Mouse (Mus musculus) layer of hippocampus, postnatal 36 days (tissue): Measurements from ENCODE around the gene Sirpa. TPM values are rescaled to one million over a fixed set of nuclear protein-coding genes. Genes with fewer than 3 reads are reported as not detected.

ENCODE experiments used
- DNase-seq, 2 experiments: peaks; one replicate each; pipeline ENCODE4 v3.0.0; 2022
- total RNA-seq, 2 experiments: library from RNA; stranded (reverse); gene quantifications; 2 replicates each; pipeline ENCODE4 v1.2.3; 2021

Gene Sirpa
- 100 to 1,000 TPM; 272 to 282 TPM for total RNA-seq

GRCm38 (mm10) chr2:129592459-129593140 is at the start of gene Sirpa:
TSS of gene Sirpa (plus strand) at chr2:129592835.
- peak; percentile 77 to 79 for DNase-seq

DNA sequence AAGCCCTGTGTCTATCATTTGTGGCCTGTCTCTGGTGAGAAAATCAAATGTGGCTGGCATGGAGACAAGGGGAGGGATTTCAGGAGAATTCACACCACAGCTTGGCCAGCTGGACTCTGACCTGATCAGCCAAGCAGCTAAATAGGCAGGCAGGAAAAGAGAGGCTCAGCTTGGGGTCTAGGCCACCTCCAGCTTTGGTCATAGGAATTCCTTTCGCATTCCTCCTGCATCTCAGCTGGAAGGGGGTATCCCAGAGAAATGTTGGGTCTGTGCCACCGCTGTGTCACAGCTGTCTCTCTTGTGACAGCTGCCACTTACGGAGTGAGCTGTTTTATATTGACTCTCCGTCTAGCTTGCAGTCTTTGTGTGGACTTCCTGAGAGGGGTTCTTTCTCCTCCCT is 48.2 kb upstream of the Sirpa start:
- DNase-seq, result no peak

DNA sequence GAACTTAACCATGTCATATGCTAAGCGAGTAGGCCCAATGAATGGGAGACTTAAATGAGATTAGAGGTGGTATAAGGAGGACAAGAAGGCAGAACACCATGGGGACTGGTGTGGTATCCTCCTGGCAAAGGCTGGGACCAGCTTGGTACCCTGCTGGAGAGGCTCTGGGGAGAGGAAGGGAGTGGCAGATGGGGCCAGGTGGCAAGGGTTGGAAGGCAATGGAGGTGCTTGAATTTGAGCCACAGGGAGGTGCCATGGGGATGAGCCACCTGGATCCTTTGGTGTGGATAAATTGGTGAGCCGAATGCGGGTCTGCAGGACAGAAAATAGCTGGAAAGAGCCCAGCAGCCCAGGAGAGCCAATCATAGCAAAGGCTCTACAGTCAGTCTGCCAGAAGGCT is 47.7 kb upstream of the Sirpa start:
- no peak for DNase-seq

DNA sequence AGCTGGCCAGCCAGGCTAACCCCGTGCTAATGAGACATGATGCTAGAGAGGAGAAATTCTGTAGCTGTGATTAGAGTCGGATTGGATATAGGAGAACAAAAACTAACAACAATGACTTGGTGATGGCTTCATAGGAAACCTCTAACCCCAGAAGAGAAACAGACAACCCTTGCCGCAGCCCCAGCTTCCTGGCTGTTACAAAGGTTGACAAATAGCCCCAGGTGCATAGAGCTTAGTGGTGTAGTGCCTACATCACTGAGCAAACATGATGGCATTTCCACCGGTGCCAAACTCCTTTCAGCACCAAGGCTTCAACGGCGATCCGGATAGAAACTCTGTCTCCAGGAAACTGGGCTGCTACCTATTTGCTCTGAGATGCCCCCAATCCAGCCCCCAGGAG is 47.0 kb upstream of the Sirpa start:
- DNase-seq, result no peak

DNA sequence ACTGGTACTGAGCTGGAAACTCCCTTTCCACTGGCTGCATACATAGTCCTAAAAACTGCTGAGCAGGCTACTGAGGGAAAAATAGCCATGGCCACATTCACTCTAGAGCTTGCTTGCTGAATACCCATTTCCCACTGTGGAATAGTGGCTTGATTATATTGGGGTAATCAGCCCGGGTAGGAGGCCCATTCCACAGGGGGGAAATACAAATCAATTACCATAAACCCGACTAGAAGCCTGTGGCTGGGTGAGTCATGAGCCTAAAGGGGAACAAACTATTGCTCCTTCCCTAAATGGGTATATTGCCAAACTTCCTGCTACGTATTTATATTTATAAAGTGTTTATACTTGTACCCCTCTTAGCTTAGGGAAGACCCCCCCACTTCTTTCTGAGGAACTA is 45.9 kb upstream of the Sirpa start:
- no peak for DNase-seq

DNA sequence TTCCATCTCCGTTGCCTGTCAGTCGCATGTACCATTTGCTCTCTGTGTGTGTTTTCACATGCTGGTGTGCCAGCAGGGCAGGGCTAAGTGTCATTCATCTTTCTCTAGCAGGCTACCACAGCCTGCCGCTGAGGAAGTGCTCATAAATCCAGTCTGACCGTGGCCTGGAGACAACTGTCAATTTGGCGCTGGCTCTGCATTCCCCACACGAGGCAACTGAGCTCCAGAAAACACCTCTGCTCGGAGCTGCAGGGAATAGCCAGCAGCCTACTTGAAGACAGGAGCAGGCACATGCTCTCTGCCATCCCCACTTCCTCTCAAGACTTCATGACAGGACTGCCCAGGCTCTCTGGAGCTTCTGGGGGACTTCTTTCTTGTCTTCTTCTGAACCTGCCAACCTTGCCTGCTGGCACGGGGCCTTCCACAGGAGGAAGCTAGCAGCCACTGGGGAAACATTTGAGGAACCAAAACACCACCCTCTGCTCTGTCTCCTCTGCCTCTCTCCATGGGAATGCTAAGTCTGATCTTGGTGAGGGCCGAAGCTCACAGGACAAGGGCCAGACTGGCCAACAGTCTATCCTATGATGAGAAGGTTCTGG is 43.0 kb upstream of the Sirpa start:
- DNase-seq, result no peak

GRCm38 (mm10) chr2:129550781-129551180 is 41.9 kb upstream of the Sirpa start:
- no peak for DNase-seq

GRCm38 (mm10) chr2:129556081-129556480 is 36.6 kb upstream of the Sirpa start:
- DNase-seq, result no peak

GRCm38 (mm10) chr2:129558008-129558874 is 34.4 kb upstream of the Sirpa start:
- DNase-seq, result no peak

- no peak for DNase-seq
Measured at GRCm38 (mm10) chr2:129558875-129559219, 33.8 kb upstream of the Sirpa start.

- DNase-seq, result peak in 1 of 2 experiments; percentile 43
Measured at GRCm38 (mm10) chr2:129561796-129562195, 30.8 kb upstream of the Sirpa start.

GRCm38 (mm10) chr2:129563944-129564709 is 28.5 kb upstream of the Sirpa start:
- DNase-seq, result no peak

- DNase-seq, result no peak
Measured at GRCm38 (mm10) chr2:129569120-129569519, 23.5 kb upstream of the Sirpa start.

DNA sequence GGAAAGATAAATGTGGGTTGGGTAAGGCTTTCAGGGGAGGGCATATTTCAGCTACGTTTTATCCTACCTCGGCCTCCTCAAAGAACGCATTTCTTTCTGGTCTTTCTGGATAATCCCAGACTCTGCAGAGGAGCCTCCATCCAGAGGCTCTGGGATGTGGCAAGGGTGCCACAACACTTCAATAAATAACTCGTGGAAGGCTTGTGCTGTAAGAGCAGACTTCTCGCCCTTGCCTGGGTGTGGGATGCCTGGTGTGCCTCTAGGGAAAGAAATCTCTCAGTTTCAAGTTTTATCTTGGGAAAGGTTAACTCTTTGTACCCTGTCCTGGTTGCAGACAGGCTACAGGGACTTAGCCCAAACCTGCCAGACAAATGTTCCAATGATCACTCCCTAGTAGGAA is 23.1 kb upstream of the Sirpa start:
- DNase-seq, result no peak

- no peak for DNase-seq
Measured at GRCm38 (mm10) chr2:129573701-129574273, 18.8 kb upstream of the Sirpa start.

DNA sequence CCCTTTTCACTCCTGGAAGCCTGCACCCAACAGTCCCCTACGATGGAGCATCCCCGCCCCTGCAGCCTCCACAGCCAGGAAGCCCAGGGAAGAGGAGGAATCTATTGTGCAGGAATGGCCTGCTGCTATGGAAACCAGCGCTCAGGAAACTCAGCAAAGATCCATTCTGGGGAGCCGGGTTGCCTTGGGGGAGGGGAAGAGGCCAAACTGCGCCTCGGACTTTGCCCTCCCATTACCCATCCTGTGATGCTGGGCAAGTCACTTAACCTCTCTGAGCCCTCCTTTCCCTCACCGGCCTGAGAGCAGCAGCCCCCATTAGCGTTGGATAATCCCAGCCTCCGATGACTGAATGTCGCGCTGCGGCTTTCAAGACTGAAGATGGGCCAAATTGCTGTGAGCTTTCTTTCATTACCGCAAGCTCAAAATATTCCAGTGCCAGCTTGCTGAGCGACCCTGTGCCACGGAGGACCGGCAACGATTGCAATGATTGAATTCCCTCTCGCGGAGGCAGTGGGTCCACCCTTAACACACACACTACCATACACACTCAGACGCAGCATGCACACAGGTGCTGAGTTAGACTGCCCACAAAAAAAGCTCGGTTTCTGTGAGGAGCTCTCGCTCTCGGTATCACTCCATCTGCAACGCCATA is 18.1 kb upstream of the Sirpa start:
- DNase-seq, result peak; percentile 78 to 81

DNA sequence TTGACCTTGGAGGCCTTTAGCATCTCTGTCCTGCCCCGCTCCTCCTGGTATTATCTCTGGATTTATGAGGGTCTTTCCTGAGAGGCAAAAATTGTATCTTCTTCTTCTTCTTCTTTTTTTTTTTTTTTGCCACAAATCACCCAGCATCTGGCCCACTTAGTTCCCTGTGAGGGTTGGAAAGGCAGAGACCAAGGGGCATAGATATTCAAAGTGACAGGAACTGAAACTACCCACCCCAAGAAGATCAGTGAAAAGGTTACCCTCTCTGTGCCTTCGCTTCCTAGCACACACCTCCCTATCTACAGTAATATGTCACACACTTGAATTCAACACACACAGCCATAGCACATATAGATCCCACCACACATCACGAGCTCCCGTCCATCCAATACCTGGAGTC is 17.5 kb upstream of the Sirpa start:
- DNase-seq, result no peak

DNA sequence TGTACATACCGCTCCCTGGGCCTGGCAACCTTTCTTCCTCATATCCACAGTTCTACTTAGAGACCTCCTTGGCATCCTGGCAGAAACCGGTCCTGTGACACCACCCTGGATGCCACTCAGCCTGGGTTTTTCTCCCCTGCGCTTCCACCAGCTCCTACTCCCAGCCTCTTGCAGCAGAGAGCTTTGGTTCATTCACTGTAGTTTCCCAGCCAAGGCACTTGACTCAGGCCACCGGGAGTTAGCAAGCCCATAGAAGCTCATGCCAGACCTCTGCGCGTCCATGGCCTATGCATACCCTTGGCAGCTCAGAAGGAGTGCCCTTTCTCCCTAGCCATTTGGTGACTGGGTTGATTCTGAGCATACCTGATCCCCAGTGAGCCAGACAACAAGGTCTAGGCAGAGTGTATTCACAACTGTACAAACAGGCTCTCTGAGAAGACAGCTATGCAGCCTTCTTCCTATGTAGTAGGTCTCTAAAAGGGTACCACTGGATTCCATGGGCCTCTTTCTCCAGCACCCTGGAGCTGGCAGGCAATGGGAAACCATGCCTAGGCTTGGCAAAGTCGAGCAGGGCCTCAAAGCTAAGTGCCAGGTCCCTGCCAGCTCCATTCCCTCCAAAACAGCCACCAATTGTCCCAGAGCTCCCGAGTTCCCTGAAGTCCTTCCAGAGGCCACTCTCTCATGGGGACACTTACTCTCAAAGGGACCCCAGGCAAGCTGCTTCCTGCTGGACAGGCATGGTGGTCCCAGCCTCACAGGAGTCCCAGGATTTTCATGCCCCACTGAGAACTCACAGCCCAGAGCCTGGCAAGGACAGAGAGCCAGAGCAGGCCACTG is 15.8 kb upstream of the Sirpa start:
- peak; percentile 36 to 61 for DNase-seq

DNA sequence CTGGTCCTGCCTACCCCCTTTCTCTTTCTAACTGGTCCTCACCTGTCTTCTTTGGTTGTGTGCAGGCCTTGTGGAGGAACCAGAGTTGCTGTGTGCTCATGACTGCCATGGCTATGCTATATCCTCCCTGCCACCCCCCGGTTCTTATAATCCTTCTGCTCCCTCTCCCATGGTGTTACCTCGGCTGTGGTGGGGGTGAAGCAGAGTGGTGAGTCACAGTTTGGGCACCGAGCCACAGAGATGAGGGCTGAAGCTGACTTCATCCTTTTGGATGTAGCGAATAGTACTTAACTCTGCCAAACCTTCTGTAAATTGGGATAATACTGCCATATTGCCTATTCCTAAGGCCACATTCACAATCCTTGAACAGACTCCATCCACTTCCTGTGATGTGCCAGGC is 12.0 kb upstream of the Sirpa start:
- DNase-seq, result peak in 1 of 2 experiments; percentile 68

DNA sequence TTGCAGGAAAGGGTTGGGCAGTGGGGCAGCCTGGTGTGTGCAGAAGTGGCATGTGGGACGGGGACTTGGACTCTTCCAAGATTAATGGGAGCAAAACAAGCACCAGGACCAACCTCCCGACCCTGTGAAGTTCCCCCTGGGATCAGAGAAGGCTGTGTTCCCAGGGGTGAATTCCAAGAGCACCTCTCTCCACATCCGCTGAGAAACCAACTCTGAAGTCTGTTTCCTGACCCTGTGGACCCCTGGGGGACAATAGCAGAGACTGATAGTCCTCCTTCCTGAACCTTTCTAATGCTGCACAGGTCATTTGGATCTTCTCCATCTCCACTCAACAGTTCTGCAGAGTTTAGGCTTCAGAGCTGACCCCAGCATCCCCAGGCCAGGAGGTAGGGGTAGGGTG is 10.8 kb upstream of the Sirpa start:
- DNase-seq, result no peak

DNA sequence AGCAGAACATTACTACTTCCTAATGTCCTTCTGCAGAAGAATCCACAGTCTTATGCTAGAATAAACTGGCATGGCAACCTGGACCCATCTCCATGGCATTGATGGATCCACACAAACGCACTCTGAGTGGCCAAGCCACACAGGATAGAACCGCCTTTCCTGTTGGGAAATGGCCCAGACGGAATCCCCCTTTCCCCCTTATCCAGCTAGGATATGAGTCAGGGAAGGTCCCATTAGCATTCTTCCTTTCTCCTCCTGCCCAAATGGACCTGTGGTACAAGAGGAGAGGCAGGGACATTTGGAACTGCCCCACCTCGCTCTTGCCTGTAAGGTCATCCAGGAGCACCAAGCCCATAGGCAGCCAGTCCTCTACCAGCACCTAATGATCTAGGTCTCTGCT is 10.4 kb upstream of the Sirpa start:
- no peak for DNase-seq
